Mouse (Mus musculus): ENCODE measurements around the gene Batf.

DNA sequence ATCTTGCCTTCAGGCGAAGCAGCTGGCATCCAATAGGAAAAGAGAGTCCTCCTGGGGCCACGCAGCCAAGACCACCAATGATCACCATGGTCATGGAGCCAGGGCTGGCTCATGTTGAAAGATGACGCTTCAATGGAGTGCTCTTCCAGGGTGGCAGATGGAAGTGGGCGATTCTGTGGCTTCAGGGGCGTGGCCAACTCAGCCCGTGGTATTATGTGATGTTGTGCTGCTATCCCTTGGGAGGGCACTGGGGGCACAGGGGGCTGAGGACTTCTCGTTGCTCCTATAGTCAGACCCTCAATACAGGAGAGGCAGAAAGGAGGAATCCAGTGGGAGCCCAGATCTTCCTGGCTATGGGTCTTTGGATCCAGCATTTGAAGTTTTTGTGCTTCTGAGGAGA lies 18.1 kb downstream of the Batf start:
- TF ChIP-seq CTCF (IDR thresholded peaks at IDR 0.05; ENCODE audit: control insufficient read depth, insufficient read depth, insufficient replicate concordance, low read depth, low read length) (no peak), POLR2A (IDR thresholded peaks at IDR 0.05; ENCODE audit: control insufficient read depth, low read depth, low read length) (no peak)
